Mouse (Mus musculus) Patski (cell line): ENCODE data around the gene Srcin1. TPM values are rescaled to one million over a fixed set of nuclear protein-coding genes. Genes with fewer than 3 reads are reported as not detected.

Experiments
- ATAC-seq: fragments of 100-300 bp; one replicate; pipeline ENCODE4 v1.8.0; 2021
- CTCF ChIA-PET: fragments of 350-600 bp; sonication (Branson Sonifier 250); formaldehyde crosslinking; loops from one replicate; lab custom pipeline; 2022; ENCODE audit warnings: inconsistent platforms; lab: Charles Lee
- POLR2A ChIA-PET: fragments of 350-600 bp; sonication (Branson Sonifier 250); formaldehyde crosslinking; loops from one replicate; lab custom pipeline; 2022; ENCODE audit warnings: antibody characterized with exemption, inconsistent platforms; lab: Charles Lee
- DNase-seq: peaks from one replicate; pipeline ENCODE4 v3.0.0-alpha.2; 2011; ENCODE audit warnings: low read depth, low spot score
- H3K27me3 ChIP-seq: fragments of 371-371 bp; one replicate; pipeline ENCODE4 v1.5.1; 2021
- CTCF ChIP-seq: fragments of 100-300 bp; IDR thresholded peaks from one replicate; pipeline ENCODE4 v1.5.1; 2021
- in situ Hi-C: fragments of 300-500 bp; cut with MboI; formaldehyde crosslinking; loops from 3 replicates; pipeline ENCODE4 v1.11.1; 2018; ENCODE audit warnings: low pct_unique_long_range_greater_than_20kb, mixed read lengths
- polyA plus RNA-seq: library from polyadenylated mRNA; unstranded; gene quantifications from one replicate; pipeline ENCODE4 v1.2.3, GENCODE M21; 2021

Gene Srcin1
- polyA plus RNA-seq, 1 experiment from 2014 or later = 1.8 TPM

GRCm38 (mm10) chr11:97584476-97584875, 8.5 kb upstream of the Srcin1 start:
- DNase-seq (no peak), ATAC-seq (no peak)
- in situ Hi-C loops = no loop called here
- H3K27me3 ChIP-seq = peaks cover 9% of the 10 kb centered on the region
- TF ChIP-seq CTCF = no peak
- ChIA-PET POLR2A (no interaction called here), CTCF (no interaction called here)

- ChIA-PET CTCF (interaction anchor here (1.2 to 1.3 kb wide), 2 partner anchors 8 to 15 kb away, joined by 3 to 4 read pairs; no protein-coding TSS in a partner anchor), POLR2A (interaction anchor here (0.6 kb wide), 1 partner anchor 12 kb away, joined by 3 read pairs; no protein-coding TSS in a partner anchor)
- ATAC-seq (no peak), DNase-seq (no peak)
- in situ Hi-C loops = loop anchor here (5.0 kb wide), 1 partner anchor 43 kb away; no protein-coding TSS in a partner anchor
- H3K27me3 ChIP-seq = peaks cover 4% of the 10 kb centered on the region
- no peak for TF ChIP-seq CTCF
Observed at GRCm38 (mm10) chr11:97579088-97579857, 3.3 kb upstream of the Srcin1 start.

- ChIA-PET CTCF (interaction anchor here (1.2 to 1.3 kb wide), 2 partner anchors 9 to 16 kb away, joined by 3 to 4 read pairs; no protein-coding TSS in a partner anchor), POLR2A (interaction anchor here (0.5 kb wide), 1 partner anchor 240 kb away, joined by 5 read pairs; no protein-coding TSS in a partner anchor)
- H3K27me3 ChIP-seq = peaks cover 13% of the 10 kb centered on the region
- no peak for TF ChIP-seq CTCF
- ATAC-seq = no peak
- DNase-seq = no peak
- in situ Hi-C loops = loop anchor here (5.0 kb wide), 1 partner anchor 44 kb away; no protein-coding TSS in a partner anchor
Observed at GRCm38 (mm10) chr11:97578286-97578685, 2.3 kb upstream of the Srcin1 start.

DNA sequence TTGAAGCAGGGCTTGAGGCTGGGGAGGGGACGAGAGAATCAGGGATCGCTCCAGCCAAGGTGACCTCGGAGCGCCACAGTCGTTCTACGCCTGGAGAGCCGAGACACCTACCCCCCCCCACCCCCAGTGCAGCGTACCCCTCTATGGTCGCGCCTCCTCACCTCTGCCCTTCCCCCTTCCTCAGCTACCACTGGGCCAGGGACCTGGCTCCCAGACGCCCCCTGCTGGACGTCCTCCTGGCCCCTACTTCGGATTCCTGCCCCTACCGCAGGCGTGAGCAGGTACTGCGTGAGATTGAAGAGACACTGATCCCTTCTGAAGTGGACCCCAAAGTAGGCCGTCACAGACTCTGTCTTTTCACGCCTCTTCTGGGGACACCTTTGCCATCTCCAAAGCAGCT, 348 bp downstream of the Srcin1 start:
- CTCF ChIA-PET = interaction anchor here (0.8 to 1.9 kb wide), 12 partner anchors 8 to 86 kb away, joined by 3 to 17 read pairs (median 5); no protein-coding TSS in a partner anchor
- H3K27me3 ChIP-seq = peaks cover 16% of the 10 kb centered on the region
- in situ Hi-C loops = loop anchor here (5.0 kb wide), 1 partner anchor 47 kb away; no protein-coding TSS in a partner anchor
- TF ChIP-seq CTCF = no peak
- POLR2A ChIA-PET = no interaction called here
- DNase-seq (no peak), ATAC-seq (no peak)

- DNase-seq = no peak
- ATAC-seq = no peak
- TF ChIP-seq CTCF = no peak
- in situ Hi-C loops = loop anchor here (5.0 kb wide), 1 partner anchor 47 kb away; no protein-coding TSS in a partner anchor
- peaks cover 16% of the 10 kb centered on the region for H3K27me3 ChIP-seq
- CTCF ChIA-PET = interaction anchor here (1.2 to 1.9 kb wide), 7 partner anchors 8 to 37 kb away, joined by 3 to 13 read pairs (median 6); no protein-coding TSS in a partner anchor
- POLR2A ChIA-PET = no interaction called here
Observed at GRCm38 (mm10) chr11:97575075-97575474, 911 bp downstream of the Srcin1 start.

DNA sequence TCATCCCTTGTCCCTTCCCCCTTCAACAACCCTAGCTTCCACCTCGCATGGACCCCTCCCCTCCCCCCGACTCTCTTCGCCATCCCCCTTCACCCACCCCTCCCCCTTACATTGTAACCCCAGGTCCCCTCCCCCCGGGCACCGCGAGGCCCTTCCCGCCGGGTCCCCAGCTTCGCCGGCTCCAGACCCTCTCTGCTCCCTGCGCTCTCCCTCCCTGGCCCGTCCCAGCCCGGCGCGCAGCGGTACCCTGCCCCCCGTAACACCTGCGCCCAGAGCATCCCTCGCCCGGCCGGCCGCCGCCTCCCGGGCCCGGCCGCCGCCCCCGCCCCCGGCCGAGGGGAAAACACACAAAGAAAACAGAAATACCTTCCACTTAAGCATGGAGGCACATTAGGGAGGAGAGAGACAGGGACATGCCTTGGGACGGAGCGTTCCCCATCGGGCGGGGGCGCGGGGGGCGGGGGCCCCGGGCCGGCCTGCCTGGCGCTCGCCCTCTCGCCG, 1.4 kb downstream of the Srcin1 start:
- POLR2A ChIA-PET = interaction anchor here (0.5 kb wide), 1 partner anchor 13 kb away, joined by 6 read pairs; no protein-coding TSS in a partner anchor
- CTCF ChIA-PET = no interaction called here
- TF ChIP-seq CTCF = no peak
- peaks cover 16% of the 10 kb centered on the region for H3K27me3 ChIP-seq
- DNase-seq (no peak), ATAC-seq (no peak)
- in situ Hi-C loops = loop anchor here (5.0 kb wide), 1 partner anchor 48 kb away; no protein-coding TSS in a partner anchor

GRCm38 (mm10) chr11:97573891-97574550, 2.0 kb downstream of the Srcin1 start:
- CTCF ChIA-PET = interaction anchor here (1.7 kb wide), 1 partner anchor 43 kb away, joined by 4 read pairs; no protein-coding TSS in a partner anchor
- POLR2A ChIA-PET = interaction anchor here (0.5 kb wide), 1 partner anchor 14 kb away, joined by 6 read pairs; no protein-coding TSS in a partner anchor
- DNase-seq = no peak
- TF ChIP-seq CTCF = no peak
- in situ Hi-C loops = no loop called here
- peaks cover 16% of the 10 kb centered on the region for H3K27me3 ChIP-seq
- no peak for ATAC-seq

DNA sequence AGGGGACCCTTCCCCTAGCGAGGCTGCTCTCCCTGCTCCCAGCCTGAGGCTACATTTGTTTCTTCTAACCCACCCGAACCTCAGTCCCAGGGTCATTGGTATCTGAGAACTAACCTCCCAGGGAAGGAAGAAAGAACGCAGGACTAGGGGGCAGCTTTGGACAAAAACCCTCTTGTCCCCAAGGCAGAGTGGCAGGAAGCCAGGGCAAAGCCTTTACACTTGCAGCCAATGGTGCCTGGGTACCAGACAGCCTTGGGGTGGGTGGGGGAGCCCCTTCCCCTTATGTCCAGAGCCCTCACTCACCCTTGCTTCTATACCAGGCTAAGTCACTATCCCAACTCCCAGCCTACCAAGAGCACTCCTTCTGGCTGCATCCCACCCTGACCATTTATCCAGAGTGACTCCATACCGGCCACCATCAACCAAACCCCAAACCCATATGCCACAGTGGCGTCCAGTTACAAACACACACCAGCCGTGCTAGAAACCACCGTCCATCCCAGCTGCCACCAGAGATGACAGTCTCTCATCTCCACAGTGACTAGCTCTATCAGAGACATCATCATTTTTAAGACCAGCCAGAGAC, 3.0 kb downstream of the Srcin1 start:
- ATAC-seq = no peak
- DNase-seq = no peak
- POLR2A ChIA-PET = no interaction called here
- in situ Hi-C loops = no loop called here
- no peak for TF ChIP-seq CTCF
- CTCF ChIA-PET = interaction anchor here (1.7 kb wide), 1 partner anchor 41 kb away, joined by 4 read pairs; no protein-coding TSS in a partner anchor
- H3K27me3 ChIP-seq = peaks cover 16% of the 10 kb centered on the region

DNA sequence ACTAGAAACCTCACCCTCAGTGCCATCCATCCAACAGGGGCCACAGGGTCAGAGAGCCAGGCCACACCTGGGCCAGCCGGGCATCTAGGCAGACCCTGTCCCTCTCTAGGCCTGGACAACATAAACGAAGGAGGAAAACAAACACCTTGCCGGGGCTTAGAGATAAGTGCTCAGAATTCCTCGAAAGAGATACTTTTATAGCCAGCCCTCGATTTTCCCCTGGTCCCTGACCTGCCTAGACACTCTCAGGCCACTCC, 4.0 kb downstream of the Srcin1 start:
- ATAC-seq (no peak), DNase-seq (no peak)
- POLR2A ChIA-PET = no interaction called here
- CTCF ChIA-PET = no interaction called here
- H3K27me3 ChIP-seq = peaks cover 19% of the 10 kb centered on the region
- TF ChIP-seq CTCF = no peak
- in situ Hi-C loops = no loop called here
